Mouse (Mus musculus) layer of hippocampus, adult 18-20 months (tissue): ENCODE data around the gene Trip13. TPM values are rescaled to one million over a fixed set of nuclear protein-coding genes. Genes with fewer than 3 reads are reported as not detected.
A peak's percentile ranks its signal among the peaks of the same experiment; 100 is the strongest.

Source experiments
- DNase-seq, 2 experiments: peaks; one replicate each; pipeline ENCODE4 v3.0.0; 2022; ENCODE audit warnings: low spot score in 2 of 2
- microRNA-seq, 2 experiments: library from miRNA; unstranded; fragments of <30 nt; microRNA quantifications; one replicate each; pipeline ENCODE4 v1.2.0; 2021
- total RNA-seq, 2 experiments: library from RNA; stranded (reverse); gene quantifications; 2 replicates each; pipeline ENCODE4 v1.2.3; 2021

Gene Trip13
- total RNA-seq, 2 experiments from 2014 or later = 0.48 to 0.87 TPM

DNA sequence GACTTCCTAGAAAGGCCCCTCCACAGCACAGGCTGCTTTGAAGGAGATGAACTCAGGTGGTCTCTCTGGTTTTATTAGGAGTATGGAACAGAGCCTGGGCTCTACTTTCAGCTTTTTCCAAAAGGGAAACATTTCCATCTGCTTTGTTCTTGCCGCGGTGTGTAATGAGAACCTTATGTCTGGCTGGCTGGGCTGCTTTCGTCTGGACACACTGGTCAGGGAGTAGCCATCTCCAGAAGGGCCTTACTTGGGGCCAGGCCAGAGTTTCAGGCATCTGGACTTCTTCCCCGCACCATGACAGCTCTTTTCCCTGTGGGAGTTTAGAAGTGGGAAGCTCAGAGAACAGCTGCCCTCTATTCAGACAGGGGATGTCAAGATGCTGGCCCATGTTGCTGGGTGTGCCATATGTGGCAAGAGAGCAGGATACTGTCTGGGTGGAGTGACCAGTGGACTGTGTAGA is 50.1 kb downstream of the Trip13 start:
- no peak for DNase-seq

DNA sequence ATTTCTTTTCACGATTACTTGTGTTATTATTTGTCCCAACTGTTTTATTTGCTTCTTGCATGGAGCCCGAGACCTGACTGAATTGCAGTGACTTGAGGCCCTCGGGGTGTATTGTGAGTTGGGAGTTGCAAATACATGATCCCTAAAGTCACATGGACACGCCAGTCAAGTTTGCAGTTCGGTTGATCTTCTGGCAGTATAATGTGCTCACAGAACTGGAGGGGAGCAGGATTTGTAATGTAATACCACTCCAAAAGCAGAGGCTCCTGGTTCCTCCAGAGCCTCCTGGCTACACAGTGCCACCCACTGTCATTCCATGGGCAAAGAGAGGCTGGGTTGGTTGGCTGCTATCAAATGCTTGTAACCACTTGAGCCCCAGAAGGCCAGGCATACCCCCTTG is 51.0 kb downstream of the Trip13 start:
- DNase-seq = no peak

DNA sequence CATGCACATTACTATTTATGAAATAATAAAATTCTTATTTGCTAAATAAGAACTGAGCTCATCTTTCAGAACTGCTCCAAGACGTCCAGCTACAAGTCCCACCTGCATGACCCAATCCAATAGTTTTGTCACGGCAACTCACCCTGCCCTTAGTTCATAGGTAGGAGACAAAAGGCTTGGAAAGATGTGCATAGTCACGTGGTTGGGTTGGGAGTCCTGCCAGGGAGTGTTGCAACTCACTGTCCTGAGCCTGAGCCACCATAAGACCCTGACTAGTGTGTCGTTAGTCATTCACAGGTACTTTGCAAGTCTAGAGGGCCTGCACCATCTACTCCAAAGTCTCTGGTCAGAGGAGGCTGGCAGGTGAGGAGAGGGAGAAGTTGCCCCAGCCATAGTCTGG is 51.5 kb downstream of the Trip13 start:
- no peak for DNase-seq

DNA sequence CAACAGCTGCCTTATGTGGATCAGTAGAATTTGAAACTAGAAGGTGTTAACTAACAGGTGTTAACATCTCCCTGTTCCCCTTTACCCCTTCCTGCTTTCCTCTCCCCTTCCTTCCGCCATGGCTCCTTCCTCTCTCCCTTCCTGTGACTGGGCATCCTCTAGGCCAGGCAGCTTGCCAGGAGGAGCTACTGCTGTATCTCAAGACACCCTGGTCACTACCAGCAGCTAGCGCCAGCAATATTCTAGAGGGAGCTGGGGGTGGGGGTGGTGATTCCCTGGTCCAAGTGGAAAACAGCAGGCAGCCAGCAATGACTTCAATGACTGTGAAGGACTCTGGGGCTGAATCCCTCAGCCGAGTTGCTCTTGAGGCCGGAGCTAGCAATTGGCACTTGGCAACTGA is 51.9 kb downstream of the Trip13 start:
- DNase-seq = no peak

DNA sequence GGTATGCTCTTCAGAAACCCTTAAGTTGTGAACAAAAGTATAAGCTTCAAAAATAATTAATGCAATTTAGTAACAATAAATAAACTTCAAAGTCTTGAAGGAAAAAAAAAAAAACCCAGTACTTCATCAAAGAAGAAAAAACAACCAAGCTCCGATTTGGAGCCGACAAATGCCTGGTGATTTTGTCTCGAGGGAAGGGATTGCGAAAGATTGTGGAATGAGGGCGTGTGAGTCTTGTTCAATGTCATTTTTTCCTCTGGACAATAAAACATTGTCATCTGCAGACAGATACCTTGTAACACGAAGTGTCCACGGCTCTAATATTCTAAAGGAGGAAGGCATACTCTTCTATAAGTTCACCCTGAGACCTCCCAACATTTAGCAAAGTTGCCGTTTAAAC is 56.2 kb downstream of the Trip13 start:
- DNase-seq = no peak

DNA sequence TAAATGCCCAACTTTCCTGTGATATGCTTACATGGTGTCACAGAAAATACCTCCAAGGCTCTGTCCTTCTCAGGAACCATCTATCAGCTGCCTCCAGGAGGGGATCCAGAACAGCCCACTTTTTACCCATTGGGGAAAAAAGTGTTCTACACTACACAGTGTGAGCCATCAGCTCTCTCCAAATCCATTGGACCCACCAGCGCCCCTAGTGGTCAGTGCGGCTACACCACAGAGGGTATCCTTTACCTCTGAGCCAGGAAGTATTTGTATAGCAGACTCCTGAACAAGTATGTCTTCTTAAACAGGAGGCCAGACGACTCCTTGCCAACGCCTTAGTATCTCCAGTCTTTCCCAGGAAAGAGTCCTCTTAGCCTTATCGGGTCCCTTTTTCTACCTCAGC is 57.8 kb downstream of the Trip13 start:
- DNase-seq = peak in 1 of 2 experiments; percentile 33

DNA sequence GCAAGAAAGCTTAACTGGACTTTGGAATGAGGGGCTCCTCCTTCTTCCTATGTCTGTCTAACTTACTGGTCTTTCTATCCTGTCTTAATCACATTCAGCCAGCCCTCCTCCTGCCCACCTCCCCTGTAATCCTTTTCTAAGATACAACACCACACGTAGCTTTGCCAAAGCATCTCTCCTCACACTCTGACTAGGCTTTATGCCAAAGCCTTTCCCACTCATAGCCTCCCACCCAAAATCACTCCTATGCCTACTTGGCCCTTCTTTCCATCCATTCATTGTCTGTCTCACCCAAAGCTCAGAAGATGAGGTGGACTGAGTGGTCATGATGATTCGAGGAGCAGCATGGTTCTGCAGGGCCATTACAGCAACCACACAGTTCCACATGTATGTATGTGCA is 65.4 kb downstream of the Trip13 start:
- DNase-seq = no peak

Small RNAs within 50 kb of the gene (microRNA-seq; reads per million reads assigned to microRNA genes)
- gene Gm25197 = 0 reads per million in 2 experiments

Other genes with a start within 250 kb of the Trip13 start
- gene Slc6a19, start 232.9 kb downstream of the Trip13 start, total RNA-seq = under 1 TPM in 1 of 2 experiments, not detected in 1; 0.17 TPM
- 1 to 10 TPM; 2.9 to 5.1 TPM for gene Slc12a7, start 204.7 kb downstream of the Trip13 start, total RNA-seq
- 1 to 10 TPM; 7.4 to 8.5 TPM for gene Nkd2, start 90.2 kb downstream of the Trip13 start, total RNA-seq
- gene Brd9, start within 50 bp of the Trip13 start, total RNA-seq = 100 to 1,000 TPM in 1 of 2 experiments, 10 to 100 TPM in 1; 99.3 to 106 TPM
- not detected for gene Zdhhc11, start 26.1 kb upstream of the Trip13 start, total RNA-seq
- 100 to 1,000 TPM; 283 to 288 TPM for gene Tppp, start 71.6 kb upstream of the Trip13 start, total RNA-seq
- 1 to 10 TPM in 1 of 2 experiments, under 1 TPM in 1; 0.94 to 1.5 TPM for gene Cep72, start 124.5 kb upstream of the Trip13 start, total RNA-seq
- 1 to 10 TPM in 1 of 2 experiments, under 1 TPM in 1; 0.77 to 1.3 TPM for gene Slc9a3, start 183.7 kb upstream of the Trip13 start, total RNA-seq